Mouse (Mus musculus) brown adipose tissue, adult 24 weeks (tissue): ENCODE measurements around the gene Cab39. TPM values are rescaled to one million over a fixed set of nuclear protein-coding genes. Genes with fewer than 3 reads are reported as not detected.
A peak's percentile ranks its signal among the peaks of the same experiment; 100 is the strongest.

Source experiments
- H3K27ac ChIP-seq: fragments of 200-500 bp; replicated peaks from 2 replicates; pipeline ENCODE4 v1.5.1; 2012; ENCODE audit warnings: low read depth, mild to moderate bottlenecking, low read length
- H3K4me1 ChIP-seq: fragments of 200-500 bp; 2 replicates; pipeline ENCODE4 v1.6.1; 2012; ENCODE audit warnings: low read length, mixed read lengths; ENCODE audit not compliant: control insufficient read depth, insufficient read depth, insufficient read length
- H3K4me3 ChIP-seq: fragments of 200-500 bp; 2 replicates; pipeline ENCODE4 v1.5.1; 2012; ENCODE audit warnings: low read depth, mild to moderate bottlenecking, low read length, moderate library complexity; ENCODE audit not compliant: insufficient read depth
- polyA plus RNA-seq: library from polyadenylated mRNA; stranded (reverse); fragments of >200 nt; gene quantifications from 2 replicates; pipeline ENCODE4 v1.2.4, GENCODE M21; 2012; ENCODE audit not compliant: missing spikeins, insufficient read depth, insufficient read length

Cab39 gene
- polyA plus RNA-seq, 1 experiment: 78.3 TPM

DNA sequence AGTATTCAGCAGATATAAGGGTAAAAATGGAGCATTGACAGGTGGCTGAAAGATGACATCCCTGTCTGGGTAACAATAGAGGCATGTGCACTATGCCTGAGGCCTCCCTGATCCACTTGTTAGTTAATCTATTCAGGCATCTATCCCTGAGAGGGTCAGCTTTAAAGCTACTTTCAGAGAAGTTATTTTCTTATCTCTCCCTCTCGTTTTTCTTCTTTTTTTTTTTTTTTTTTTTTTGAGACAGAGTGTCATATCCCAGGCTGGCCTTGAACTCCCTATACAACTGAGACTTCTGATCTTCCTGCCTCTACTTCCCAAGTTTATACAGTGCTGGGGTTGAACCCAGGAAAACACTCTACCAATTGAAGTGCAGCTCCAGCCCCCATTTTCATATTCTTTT is 25.5 kb upstream of the Cab39 start:
- Histone ChIP-seq H3K27ac (no peak overlapping the region), H3K4me3 (no peak overlapping the region), H3K4me1 (no peaks in the 10 kb centered on the region)

DNA sequence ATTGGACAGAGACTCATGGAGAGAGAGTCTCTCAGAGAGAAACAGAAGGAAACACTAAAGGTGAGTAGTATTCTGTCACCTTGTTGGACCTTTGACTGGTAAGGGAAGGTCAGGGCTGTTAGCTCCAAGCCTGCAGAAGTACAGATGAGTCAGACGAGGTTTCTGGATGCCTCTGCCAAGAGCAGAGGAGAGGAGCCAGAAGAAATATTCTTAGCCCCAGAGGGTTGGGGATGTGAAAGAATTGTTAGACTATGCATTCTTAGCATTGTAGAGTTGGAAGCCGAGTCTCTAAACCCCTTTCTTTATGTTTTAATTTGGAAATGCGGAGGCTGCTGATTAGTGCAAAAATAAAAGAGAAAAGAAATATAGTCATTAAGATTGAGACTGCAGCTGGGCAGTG is 21.3 kb upstream of the Cab39 start:
- H3K4me3 ChIP-seq: no peak overlapping the region
- H3K27ac ChIP-seq: no peak overlapping the region
- H3K4me1 ChIP-seq: no peaks in the 10 kb centered on the region

DNA sequence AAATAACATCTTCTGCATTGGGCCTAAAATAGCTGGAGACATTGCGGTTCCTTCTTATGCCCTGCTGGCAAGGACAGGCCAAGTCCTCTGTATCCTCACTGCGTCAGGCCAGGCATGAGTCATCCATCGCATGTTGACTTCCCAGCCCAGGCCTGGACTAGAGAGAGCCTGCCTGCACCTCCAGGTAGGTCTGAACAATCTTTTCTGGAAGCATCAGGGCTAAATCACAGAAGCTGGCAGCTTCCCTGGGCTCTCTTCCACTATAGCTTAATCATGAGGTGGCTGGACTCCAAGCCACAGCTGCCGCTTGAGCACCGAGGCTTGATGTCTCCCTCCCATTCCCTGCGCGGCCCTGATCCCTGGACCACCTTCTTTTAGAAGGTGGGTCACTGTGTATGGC is 18.1 kb upstream of the Cab39 start:
- Histone ChIP-seq H3K4me1 (no peaks in the 10 kb centered on the region), H3K4me3 (no peak overlapping the region), H3K27ac (no peak overlapping the region)

DNA sequence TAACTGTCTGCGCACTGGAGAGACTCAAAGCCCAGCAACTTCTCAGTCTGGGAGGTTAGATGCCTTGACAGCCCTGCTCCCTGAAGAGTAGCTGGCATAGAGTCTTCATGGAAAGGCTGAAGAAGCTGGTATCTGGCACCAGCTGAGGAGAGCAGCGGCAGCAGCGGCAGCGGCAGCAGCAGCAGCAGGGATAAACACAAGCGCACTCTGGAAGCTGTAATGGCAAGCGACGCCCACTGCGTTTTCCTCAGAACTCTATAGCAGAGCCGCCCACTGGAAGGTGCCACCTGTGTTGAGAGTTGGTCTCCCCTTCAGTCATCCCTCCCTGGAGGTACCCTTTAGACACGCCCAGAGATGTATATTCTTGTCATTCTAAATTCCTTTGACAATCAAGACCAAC is 17.1 kb upstream of the Cab39 start:
- Histone ChIP-seq H3K4me1 (no peaks in the 10 kb centered on the region), H3K4me3 (no peak overlapping the region), H3K27ac (no peak overlapping the region)

DNA sequence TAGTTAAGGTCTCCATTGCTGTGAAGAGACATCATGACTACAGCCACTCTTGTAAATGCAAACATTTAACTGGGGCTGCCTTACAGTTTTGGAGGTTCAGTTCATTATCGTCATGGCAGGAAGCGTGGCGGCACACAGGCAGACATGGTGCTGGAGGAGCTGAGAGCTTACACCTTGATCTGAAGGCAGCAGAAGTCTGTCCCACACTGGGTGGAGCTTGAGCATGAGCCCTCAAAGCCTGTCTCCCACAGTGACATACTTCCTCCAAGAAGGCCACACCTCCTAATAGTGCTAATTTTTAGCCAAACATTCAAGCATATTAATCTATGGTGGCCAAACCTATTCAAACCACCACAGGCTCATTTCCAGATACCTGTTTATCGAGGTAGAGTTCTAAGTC is 14.8 kb upstream of the Cab39 start, which contains the start of gene A630001G21Rik:
Gene A630001G21Rik, minus strand, starts transcription at position 208 of the 400 bp plus-strand sequence.
- Histone ChIP-seq H3K4me1 (no peaks in the 10 kb centered on the region), H3K27ac (no peak within 1 kb of the TSS), H3K4me3 (no peak within 1 kb of the TSS)

DNA sequence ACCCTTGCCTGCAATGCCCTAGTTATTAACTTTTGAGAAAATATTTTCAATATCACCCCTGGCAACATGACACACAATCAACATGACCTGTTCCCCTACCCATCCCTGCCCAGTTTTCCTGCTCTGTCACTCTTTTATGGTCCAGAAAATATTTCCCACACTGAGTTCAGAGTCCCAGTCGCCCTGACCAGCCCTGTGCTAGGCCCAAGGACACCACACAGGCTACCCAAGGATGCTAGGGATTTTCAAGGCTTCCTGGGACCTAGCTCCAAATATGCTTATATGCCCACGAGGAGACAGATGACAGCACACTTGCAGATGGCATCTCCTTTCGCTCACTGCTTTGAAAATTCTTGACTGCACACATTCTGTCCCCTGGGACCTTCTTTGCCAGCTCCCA is 14.2 kb upstream of the Cab39 start:
- Histone ChIP-seq H3K4me3 (no peak overlapping the region), H3K4me1 (no peaks in the 10 kb centered on the region), H3K27ac (no peak overlapping the region)

DNA sequence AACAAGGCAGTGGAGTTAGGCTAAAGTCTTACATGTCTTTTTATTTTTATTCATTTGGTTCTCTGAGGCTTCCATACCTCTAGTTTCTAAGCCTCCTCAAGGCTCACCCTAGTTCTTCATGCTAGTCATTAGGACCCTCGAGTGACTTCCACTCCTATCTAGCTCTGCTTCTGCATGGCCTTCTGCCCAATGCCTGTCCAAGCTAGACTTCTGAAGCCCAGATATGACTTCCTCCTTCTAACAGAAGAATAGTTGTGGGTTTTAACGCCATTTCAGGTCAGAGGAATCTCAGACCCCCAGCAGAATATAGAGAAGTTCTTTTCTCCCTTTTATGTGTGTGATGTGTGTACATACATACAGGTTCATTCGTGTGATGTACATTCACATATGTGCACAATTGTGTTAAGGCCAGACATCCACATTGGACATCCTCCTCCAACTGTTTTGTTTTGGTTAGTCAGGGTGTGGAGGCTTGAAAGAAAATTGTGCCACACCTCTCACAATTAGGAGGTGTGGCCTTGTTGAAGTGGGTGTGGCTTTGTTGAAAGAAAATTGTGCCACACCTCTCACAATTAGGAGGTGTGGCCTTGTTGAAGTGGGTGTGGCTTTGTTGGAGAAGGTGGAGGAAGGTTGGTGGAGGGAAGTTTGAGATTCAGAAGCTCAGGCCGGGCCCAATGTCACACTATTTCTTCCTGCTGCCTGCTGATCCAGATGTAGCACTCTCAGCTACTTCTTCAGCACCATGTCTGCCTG is 13.6 kb upstream of the Cab39 start:
- H3K4me1 ChIP-seq: no peaks in the 10 kb centered on the region
- no peak overlapping the region for H3K27ac ChIP-seq
- H3K4me3 ChIP-seq: no peak overlapping the region

DNA sequence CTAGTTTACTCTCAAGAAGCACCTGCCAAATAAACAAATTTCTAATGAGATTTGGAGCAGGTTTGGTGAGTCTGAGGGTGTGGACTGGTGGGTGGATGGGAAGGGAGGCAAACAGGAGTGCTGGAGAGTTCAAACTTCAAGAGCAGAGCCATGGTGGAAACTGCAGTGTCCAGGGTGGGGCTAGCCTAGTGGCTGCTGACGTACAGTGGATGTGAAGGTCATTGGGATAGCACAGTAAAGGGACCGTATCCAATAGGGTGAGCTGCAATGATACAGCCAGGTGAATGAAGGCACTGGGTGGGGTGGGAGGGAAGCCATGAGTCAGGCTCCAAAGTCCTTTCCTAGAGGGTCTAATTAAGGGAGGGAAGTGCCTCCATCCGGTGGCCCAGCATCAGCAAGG is 2.7 kb upstream of the Cab39 start:
- no peak overlapping the region for H3K27ac ChIP-seq
- H3K4me1 ChIP-seq: peaks cover 3% of the 10 kb centered on the region
- no peak overlapping the region for H3K4me3 ChIP-seq

DNA sequence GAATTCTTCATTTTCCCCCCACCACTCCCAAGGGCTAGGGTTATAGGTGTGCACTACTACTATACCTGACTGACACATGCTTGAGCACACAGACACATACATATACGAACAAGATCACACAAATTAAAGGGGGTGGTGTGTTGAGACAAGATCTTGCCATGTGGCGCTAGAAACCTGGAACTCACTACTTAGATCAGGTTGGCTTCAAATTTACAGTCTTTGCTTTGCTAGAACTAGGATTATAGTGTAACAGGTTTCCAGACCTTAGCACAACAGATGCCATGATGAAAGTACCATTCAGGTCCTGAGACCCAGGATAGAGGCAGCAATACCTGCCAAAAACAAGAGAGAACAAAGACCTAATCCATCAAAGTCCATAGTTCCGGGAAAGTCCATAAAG is 1.8 kb upstream of the Cab39 start:
- H3K27ac ChIP-seq: no peak overlapping the region
- H3K4me3 ChIP-seq: no peak overlapping the region
- peaks cover 7% of the 10 kb centered on the region for H3K4me1 ChIP-seq

DNA sequence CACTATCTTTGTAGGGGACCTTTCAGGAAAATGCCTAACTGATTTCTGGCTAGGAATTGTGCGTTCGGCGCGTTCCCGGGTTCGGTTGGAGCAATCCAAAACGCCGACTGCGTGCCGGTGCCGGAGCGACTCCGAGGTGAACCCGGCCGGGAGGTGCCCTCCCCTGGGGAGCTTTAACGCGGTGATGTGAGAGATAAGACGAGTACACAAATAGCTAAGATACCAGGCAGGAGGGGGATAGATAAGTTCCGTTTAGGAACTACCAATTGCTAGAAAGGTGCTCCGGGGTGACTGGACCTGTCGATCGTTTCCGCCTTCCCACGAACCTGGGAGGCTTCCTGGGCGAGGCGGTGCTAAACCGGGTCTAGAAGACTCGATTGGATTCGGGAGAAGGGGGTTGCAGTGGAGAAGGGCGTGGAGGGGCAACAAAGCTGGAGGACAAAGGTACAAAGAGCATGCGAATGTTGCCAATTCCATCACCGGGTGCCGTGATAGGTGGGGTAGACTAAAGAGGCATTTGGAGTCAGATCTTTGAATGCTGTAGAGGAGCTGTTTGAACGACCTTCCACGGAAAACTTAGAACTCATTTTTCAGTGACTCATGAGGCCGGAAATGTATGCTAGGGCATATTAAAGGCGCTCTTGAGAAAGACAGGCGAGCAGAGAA is 998 bp downstream of the Cab39 start:
- peak overlapping the region; percentile 96 for H3K4me3 ChIP-seq
- H3K27ac ChIP-seq: peak overlapping the region; percentile 89
- peaks cover 7% of the 10 kb centered on the region for H3K4me1 ChIP-seq

DNA sequence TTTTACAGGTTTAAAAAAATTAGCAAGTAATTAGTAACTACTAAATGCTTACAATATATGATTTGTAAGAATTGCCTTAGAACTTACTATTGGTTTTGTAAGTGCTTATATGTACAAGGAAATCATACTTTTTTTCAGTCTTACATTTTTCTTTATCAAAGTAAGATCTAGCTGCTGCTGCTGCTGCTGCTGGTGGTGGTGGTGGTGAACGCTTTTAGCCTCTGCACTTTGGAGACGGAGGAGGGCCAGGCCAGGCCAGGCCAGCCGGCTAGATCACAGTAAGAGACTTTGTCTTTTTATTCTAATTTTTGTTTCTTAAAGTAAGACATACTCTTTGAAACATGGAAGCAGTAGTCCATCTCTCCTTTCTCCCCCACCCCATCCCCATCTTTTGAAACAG is 2.0 kb downstream of the Cab39 start:
- peaks cover 10% of the 10 kb centered on the region for H3K4me1 ChIP-seq
- H3K4me3 ChIP-seq: peak overlapping the region; percentile 34; the same call in 1 of the 2 replicates
- H3K27ac ChIP-seq: no peak overlapping the region

DNA sequence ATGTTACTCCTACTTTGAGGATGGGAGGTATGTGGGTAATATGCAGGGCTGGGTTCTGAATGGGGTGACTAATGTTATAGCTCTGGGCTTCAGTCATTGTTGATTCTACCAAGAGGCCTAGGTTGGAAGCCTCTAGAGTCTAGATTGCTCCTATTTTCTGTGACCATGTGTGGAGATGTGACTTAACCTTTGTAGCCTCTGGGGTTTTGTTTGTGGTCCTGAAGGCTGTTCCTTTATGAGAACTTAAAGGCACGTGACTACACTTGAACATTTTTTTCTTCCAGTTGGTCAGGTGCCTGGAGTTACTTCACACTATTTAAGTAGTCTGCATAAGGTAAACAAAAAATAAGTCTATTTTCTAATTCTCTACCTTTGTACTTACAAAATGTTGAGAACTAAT is 6.5 kb downstream of the Cab39 start:
- Histone ChIP-seq H3K27ac (no peak overlapping the region), H3K4me3 (no peak overlapping the region), H3K4me1 (peaks cover 10% of the 10 kb centered on the region)

DNA sequence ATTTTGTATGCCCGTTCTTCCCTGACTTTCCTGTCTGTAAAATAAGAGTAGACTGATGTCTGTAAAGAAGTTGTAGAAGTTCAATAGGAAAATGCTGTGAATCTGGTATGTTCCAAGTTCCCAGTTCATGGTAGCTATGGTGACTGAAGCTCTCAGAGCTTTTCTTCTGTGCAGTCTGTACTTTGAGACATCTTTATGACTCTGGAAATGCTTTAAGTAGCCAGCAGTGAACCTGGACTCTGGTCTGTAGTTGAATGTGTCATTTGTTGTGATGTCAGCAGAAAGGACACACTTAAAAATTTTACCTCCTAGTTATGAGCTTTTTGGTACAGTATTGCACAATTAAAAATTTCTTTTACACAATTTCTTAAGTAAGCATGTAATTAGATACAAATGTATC is 9.3 kb downstream of the Cab39 start:
- Histone ChIP-seq H3K4me1 (peaks cover 2% of the 10 kb centered on the region), H3K4me3 (no peak overlapping the region), H3K27ac (no peak overlapping the region)

DNA sequence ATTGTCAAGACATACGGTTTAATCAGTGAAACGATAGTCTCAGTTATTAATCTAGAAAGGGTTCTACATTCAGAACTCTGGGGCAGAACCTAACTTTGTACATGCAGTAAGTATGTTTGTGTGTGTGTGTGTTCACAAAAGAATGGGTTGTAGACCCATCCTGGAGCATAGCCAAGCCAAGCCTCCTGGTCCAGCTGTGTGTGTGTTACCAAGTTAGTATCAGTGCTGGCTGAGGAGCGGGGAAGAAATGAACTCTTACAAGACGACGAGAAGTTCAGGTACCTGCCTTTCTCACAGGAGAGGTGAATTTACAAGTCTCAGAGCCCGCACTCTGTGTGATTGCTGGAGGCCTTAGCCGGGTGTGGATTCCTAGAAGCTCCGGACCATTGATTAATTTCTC is 11.3 kb downstream of the Cab39 start:
- Histone ChIP-seq H3K4me3 (no peak overlapping the region), H3K27ac (no peak overlapping the region), H3K4me1 (peaks cover 9% of the 10 kb centered on the region)

DNA sequence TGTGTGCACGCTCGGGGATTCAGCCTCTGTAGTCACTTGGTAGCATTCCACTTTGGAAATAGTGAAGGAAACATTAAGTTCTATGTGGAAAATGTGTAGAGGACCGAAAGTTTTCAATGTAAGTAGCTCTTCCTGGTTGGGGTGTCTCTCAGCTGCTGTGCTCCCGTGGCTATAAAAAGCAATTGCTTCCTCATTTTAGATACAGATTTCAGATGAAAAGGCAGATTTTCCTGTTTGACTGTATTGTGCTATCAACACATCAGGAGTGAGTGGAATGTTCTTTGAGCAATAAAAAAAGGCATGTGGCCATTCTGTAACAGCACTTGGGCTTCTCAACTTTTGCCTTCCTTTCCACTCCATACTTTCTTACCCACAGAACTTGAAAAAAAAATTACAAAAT is 16.0 kb downstream of the Cab39 start:
- Histone ChIP-seq H3K27ac (no peak overlapping the region), H3K4me3 (no peak overlapping the region), H3K4me1 (peaks cover 17% of the 10 kb centered on the region)

DNA sequence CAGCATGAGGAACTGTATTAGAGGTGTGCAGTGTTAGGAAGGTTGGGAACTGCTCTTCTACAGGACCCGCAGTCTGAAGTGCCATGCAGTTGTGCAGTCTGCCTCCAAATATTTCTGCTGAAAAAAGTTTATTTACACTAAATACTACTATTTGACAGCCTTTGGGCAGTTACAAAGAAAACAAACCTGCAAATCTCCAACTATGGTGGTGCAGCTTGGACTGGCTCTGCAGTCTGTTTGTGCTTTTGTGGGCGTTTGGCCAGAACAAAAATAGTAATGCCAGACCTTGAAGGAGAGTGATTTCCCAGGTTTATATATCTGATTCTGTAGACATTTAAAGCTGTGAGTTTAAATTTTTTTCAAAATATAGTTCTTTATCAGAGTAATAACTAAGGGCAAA is 17.1 kb downstream of the Cab39 start:
- Histone ChIP-seq H3K27ac (no peak overlapping the region), H3K4me1 (peaks cover 17% of the 10 kb centered on the region), H3K4me3 (no peak overlapping the region)
